Mouse (Mus musculus) MEL (cell line): ENCODE measurements around the gene 1700003H04Rik.

Experiments
- BHLHE40 ChIP-seq: IDR thresholded peaks from 2 replicates; pipeline ENCODE4 v1.6.1; 2012; ENCODE audit warnings: low read depth, mild to moderate bottlenecking, inconsistent platforms, low read length, improper control_type of control experiment, borderline replicate concordance
- CHD1 ChIP-seq: IDR thresholded peaks from 2 replicates; pipeline ENCODE4 v1.6.1; 2012; ENCODE audit warnings: low read depth, mild to moderate bottlenecking, inconsistent platforms, low read length, improper control_type of control experiment
- CTCF ChIP-seq, 3 experiments: IDR thresholded peaks in 2 of 3; conservative IDR thresholded peaks in 1 of 3; 2 replicates each; pipeline ENCODE4 v1.5.1; 2011 to 2012; ENCODE audit warnings: low read length in 3 of 3, low read depth in 2 of 3, mild to moderate bottlenecking in 2 of 3, improper control_type of control experiment in 1 of 3, inconsistent platforms in 1 of 3, mixed read lengths in 1 of 3, moderate library complexity in 1 of 3; ENCODE audit not compliant: control insufficient read depth in 1 of 3, insufficient read depth in 1 of 3, poor library complexity in 1 of 3, severe bottlenecking in 1 of 3
- HCFC1 ChIP-seq: IDR thresholded peaks from 2 replicates; pipeline ENCODE4 v1.6.1; 2012; ENCODE audit warnings: low read depth, mild to moderate bottlenecking, inconsistent platforms, low read length, improper control_type of control experiment, moderate library complexity
- KAT2A ChIP-seq: conservative IDR thresholded peaks from 2 replicates; pipeline ENCODE4 v1.6.1; 2012; ENCODE audit warnings: low read depth, low read length, improper control_type of control experiment, inconsistent platforms
- MAFK ChIP-seq: IDR thresholded peaks from 2 replicates; pipeline ENCODE4 v1.6.1; 2011; ENCODE audit warnings: low read depth, mild to moderate bottlenecking, low read length, improper control_type of control experiment, borderline replicate concordance
- MAZ ChIP-seq: IDR thresholded peaks from 2 replicates; pipeline ENCODE4 v1.6.1; 2012; ENCODE audit warnings: low read depth, mild to moderate bottlenecking, inconsistent platforms, low read length, improper control_type of control experiment
- MEF2A ChIP-seq: IDR thresholded peaks from 2 replicates; pipeline ENCODE4 v1.6.1; 2014; ENCODE audit warnings: low read depth, mild to moderate bottlenecking, inconsistent platforms, low read length, improper control_type of control experiment; ENCODE audit not compliant: poor library complexity, insufficient replicate concordance, severe bottlenecking; ENCODE audit errors: extremely low read depth
- POLR2A ChIP-seq, 2 experiments: IDR thresholded peaks; 2 replicates each; pipeline ENCODE4 v1.6.1; 2011 to 2012; ENCODE audit warnings: low read length in 2 of 2, mild to moderate bottlenecking in 2 of 2, control low read depth in 1 of 2, improper control_type of control experiment in 1 of 2, low read depth in 1 of 2, moderate library complexity in 1 of 2; ENCODE audit not compliant: control insufficient read depth in 1 of 2, insufficient read depth in 1 of 2, poor library complexity in 1 of 2
- SMC3 ChIP-seq: IDR thresholded peaks from 2 replicates; pipeline ENCODE4 v1.6.1; 2011; ENCODE audit warnings: low read depth, low read length, improper control_type of control experiment
- TAL1 ChIP-seq: IDR thresholded peaks from 2 replicates; pipeline ENCODE4 v1.6.1; 2012; ENCODE audit warnings: mild to moderate bottlenecking, inconsistent platforms, low read length, moderate library complexity, mixed read lengths
- ZC3H11A ChIP-seq: IDR thresholded peaks from 2 replicates; pipeline ENCODE4 v1.6.1; 2012; ENCODE audit warnings: low read depth, mild to moderate bottlenecking, inconsistent platforms, low read length, improper control_type of control experiment
- ZKSCAN1 ChIP-seq: IDR thresholded peaks from 2 replicates; pipeline ENCODE4 v1.6.1; 2012; ENCODE audit warnings: low read depth, mild to moderate bottlenecking, inconsistent platforms, low read length, improper control_type of control experiment, moderate library complexity

DNA sequence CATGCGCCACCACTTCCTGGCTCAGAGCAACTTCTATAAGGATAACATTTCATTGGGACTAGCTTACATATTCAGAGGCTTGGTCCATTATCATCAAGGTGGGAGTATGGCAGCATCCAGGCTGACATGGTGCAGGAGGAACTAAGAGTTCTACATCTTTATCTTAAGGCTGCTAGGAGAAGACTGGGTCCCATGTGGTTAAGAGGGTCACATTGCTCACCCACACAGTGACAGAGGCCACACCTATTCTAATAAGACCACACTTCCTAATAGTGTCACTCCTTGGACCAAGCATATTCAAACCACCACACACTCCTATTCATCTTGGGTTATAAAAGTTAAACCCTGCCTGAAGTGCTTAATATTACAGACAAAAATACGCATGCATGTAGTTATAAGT is 23.6 kb downstream of the 1700003H04Rik start:
- TF ChIP-seq BHLHE40 (no peak), MEF2A (no peak), CHD1 (no peak), CTCF (IDR thresholded peaks at IDR 0.05 in 2 of 3, conservative IDR thresholded peaks at IDR 0.05 in 1 of 3; ENCODE audit: control insufficient read depth in 1 of 3, insufficient read depth in 1 of 3, low read depth in 2 of 3, low read length in 3 of 3, poor library complexity in 1 of 3, severe bottlenecking in 1 of 3) (no peak), TAL1 (no peak), ZKSCAN1 (no peak), SMC3 (no peak), MAFK (no peak), KAT2A (no peak), MAZ (no peak), ZC3H11A (no peak), HCFC1 (no peak), POLR2A (IDR thresholded peaks at IDR 0.05; ENCODE audit: control insufficient read depth in 1 of 2, insufficient read depth in 1 of 2, low read depth in 1 of 2, low read length in 2 of 2, poor library complexity in 1 of 2) (no peak)
